Mouse (Mus musculus) embryo, embryonic 11 days (tissue): ENCODE measurements around the gene Wfs1.
A peak's percentile ranks its signal among the peaks of the same experiment; 100 is the strongest.

Experiments
- DNase-seq: peaks from one replicate; pipeline ENCODE4 v3.0.0-alpha.2; 2015

The Wfs1 gene

DNA sequence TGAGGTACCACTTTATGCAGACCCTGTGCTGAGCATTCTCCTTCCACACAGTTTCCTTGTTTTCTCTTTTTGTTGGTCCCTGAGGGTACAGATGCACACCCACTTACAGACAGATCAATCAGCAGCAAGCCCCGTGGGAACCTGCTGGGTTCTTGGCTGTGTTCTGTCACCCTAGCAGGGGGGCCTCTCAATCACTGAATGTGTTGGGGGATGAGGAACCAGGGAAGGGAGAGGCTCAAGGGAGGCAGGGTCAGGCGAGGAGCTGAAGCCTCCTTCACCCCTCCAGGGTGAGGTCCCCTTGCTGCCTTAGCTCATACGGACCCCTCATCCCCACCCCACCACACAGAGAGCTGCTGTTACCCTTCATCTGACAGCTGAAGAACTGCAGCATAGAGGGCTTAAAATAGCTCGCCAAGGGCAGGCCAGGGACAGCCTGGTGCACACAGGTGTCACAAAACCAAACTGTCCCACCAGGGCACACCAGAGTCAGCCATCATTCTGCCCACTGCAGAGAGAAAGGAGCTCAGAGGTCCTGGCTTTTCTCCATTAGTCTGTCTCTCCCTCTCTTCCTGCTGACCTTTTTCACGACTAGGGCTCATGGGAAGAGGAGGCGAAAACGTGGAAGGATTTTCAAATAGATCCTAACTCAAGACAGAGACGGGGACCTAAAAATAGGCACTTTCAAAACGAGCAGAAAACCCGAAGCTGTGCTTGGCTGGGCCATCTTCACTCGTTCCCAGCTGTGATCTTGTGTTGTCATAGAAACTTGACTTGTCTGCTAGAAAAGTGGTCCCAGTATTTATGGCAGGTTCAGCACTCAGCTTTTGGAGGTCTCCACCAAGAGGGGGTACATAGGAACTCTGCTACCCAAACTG lies 64.9 kb downstream of the Wfs1 start:
- DNase-seq: no peak

DNA sequence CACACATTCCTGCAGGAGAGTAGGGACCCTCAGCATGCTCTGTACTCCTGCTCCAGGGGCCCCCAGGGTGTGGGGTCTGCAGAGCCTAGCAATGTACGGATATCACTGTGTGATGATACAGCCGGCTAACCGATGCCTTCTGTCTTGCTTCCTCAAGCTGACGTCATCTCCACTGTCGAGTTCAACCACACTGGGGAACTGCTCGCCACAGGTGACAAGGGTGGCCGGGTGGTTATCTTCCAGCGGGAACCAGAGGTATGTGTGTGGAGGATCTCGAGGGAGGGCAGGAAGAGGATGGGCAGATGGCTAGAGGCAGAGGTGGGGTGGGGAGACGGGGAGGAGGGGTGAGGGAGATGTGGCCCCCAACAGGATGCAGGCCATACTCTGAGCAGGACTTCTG lies 66.2 kb downstream of the Wfs1 start:
- DNase-seq: no peak

DNA sequence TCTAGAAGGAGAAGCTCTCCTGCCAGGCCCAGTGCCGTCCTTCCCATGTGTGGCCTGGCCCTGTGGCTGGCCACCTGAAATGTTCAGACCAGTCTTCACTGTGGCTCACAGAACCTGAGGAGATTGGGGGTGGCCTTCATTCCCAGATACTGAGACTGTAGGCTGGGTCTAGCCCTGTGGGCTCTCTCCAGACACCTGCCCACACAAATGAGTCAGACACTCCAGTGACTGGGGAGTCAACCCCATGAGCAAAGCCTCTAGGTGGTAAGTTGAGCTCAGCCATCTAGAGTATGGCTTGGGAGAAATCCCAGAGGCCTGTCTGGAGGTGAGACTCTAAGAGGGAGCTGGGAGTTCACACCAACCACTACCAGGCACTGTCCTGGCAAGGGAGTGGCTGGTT lies 67.1 kb downstream of the Wfs1 start:
- no peak for DNase-seq

DNA sequence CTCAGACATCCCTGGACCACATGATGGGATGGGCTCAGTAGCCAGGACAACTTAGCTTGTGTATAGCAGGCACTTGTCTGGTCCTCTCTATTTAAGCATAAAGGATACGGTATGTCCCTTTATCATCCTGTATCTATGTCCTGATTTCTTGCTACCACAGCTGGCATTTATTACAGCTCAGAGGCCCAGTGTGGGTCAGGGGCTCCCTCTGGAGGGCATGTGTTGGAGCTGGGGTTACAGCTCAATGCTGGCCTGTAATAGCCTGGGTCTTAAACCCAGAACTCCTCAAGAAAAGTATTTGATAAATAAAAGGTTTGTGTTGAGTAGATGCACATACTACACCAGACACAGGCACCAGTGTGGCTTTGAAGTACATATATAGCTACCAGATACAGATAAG lies 68.9 kb downstream of the Wfs1 start:
- DNase-seq: peak; percentile 57

DNA sequence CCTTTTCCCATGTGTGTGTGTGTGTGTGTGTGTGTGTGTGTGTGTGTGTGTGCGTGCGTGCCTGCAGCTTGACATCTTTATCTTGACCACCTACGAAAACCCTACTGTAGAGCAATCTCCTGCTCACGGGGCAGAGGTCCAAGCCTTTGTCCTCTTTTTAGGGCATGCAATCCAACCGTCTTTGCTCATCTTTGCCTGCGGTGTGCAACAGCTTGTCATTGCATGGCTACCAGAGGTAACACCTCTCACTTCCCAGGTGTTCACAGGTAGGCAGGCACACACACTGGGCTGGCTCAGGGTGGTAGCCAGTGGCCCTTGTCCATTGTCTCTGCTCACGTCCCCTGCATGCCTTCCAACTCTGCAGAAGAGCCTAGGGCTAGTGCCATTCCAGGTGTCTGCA lies 71.0 kb downstream of the Wfs1 start:
- no peak for DNase-seq

DNA sequence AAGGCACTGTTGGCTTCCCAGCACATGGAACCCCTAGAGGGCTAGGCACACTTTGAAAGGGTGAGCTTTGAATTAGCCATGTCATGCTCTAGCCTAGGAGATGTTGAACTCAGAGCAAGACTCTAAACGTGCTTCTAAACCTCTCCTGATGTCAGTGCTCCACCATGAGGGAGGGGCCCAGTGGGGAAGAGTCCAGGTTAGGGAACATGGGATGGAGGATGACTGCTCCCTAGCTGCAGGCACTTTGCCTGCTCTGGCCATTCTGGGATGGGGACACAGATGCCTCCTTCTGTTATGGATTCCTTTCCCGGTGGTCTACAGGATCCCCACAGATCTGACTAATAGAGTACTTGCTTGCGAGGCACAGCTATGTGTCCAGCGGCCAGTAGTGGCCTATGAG lies 71.8 kb downstream of the Wfs1 start:
- DNase-seq: no peak

DNA sequence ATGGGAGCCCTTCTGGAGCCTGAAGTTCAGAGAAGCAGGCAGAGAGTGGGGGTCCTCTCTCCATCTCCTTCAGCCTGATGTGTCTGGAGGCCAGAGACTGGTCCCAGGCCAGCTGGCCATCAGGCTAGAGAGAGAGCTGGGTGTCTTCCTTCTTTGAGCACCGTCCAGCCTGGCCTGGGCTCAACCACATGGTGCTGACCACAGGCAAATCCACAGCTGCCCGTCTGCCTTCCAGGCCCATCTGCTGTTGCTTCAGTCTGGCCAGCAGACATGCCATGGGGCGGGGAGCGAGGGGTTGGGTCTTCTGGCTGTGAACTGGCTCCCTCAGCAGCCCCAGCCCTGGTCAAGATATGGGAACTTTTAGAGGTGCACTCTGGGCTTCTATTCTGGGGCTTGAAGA lies 72.4 kb downstream of the Wfs1 start:
- no peak for DNase-seq
